Mouse (Mus musculus): ENCODE results near the gene Bbof1.

Gene Bbof1

GRCm38 (mm10) chr12:84408819-84409507, at the start of gene Bbof1, which contains the start of gene Entpd5:
TSS of gene Bbof1 (plus strand) at chr12:84409071.
TSS of gene Entpd5 (minus strand) at chr12:84409029.
- peak; percentile 93 for DNase-seq

GRCm38 (mm10) chr12:84361555-84362489, 47.0 kb upstream of the Bbof1 start, which contains the start of the genes Coq6 and Fam161b:
TSS of gene Coq6 (plus strand) at chr12:84361657.
TSS of gene Fam161b (minus strand) at chr12:84361833.
- peak; percentile 96 for DNase-seq

GRCm38 (mm10) chr12:84362872-84363271, 46.0 kb upstream of the Bbof1 start:
- DNase-seq = no peak

- DNase-seq = no peak
Observed at GRCm38 (mm10) chr12:84364291-84364690, 44.6 kb upstream of the Bbof1 start.

GRCm38 (mm10) chr12:84365137-84365536, 43.7 kb upstream of the Bbof1 start:
- DNase-seq = no peak

- no peak for DNase-seq
Observed at GRCm38 (mm10) chr12:84366971-84367370, 41.9 kb upstream of the Bbof1 start.

- DNase-seq = no peak
Observed at GRCm38 (mm10) chr12:84371647-84372046, 37.2 kb upstream of the Bbof1 start.

GRCm38 (mm10) chr12:84373831-84374481, 34.9 kb upstream of the Bbof1 start:
- no peak for DNase-seq

GRCm38 (mm10) chr12:84382369-84382768, 26.5 kb upstream of the Bbof1 start:
- no peak for DNase-seq

GRCm38 (mm10) chr12:84384644-84385081, 24.2 kb upstream of the Bbof1 start:
- DNase-seq = peak; percentile 60

GRCm38 (mm10) chr12:84385408-84385807, 23.5 kb upstream of the Bbof1 start:
- DNase-seq = no peak

- DNase-seq = no peak
Observed at GRCm38 (mm10) chr12:84388097-84388496, 20.8 kb upstream of the Bbof1 start.

- no peak for DNase-seq
Observed at GRCm38 (mm10) chr12:84388774-84389400, 20.0 kb upstream of the Bbof1 start.

- no peak for DNase-seq
Observed at GRCm38 (mm10) chr12:84390336-84390735, 18.5 kb upstream of the Bbof1 start.

GRCm38 (mm10) chr12:84392681-84393080, 16.2 kb upstream of the Bbof1 start:
- DNase-seq = no peak

GRCm38 (mm10) chr12:84393847-84394246, 15.0 kb upstream of the Bbof1 start:
- DNase-seq = no peak

- no peak for DNase-seq
Observed at GRCm38 (mm10) chr12:84396947-84397679, 11.8 kb upstream of the Bbof1 start.

- DNase-seq = no peak
Observed at GRCm38 (mm10) chr12:84397685-84398084, 11.2 kb upstream of the Bbof1 start.

- DNase-seq = no peak
Observed at GRCm38 (mm10) chr12:84398629-84399028, 10.2 kb upstream of the Bbof1 start.

GRCm38 (mm10) chr12:84399135-84399534, 9.7 kb upstream of the Bbof1 start:
- DNase-seq = no peak

GRCm38 (mm10) chr12:84399663-84400062, 9.2 kb upstream of the Bbof1 start:
- no peak for DNase-seq

GRCm38 (mm10) chr12:84400068-84400467, 8.8 kb upstream of the Bbof1 start:
- no peak for DNase-seq
